Mouse (Mus musculus) stomach, embryonic 15.5 days (tissue): ENCODE data around the gene Shisa5. TPM values are rescaled to one million over a fixed set of nuclear protein-coding genes. Genes with fewer than 3 reads are reported as not detected.
A peak's percentile ranks its signal among the peaks of the same experiment; 100 is the strongest.

Source experiments
- ATAC-seq: fragments of 200-750 bp; cut with Nextera tagmentation; 2 replicates; pipeline ENCODE4 v1.8.0; 2017; ENCODE audit warnings: low read depth, moderate number of reproducible peaks, moderate TSS enrichment; ENCODE audit not compliant: insufficient read depth, low FRiP score
- H3K27ac ChIP-seq: fragments of 300-500 bp; sonication (generic); 2 replicates; pipeline ENCODE4 v1.5.1; 2015; ENCODE audit warnings: mild to moderate bottlenecking, inconsistent platforms
- H3K27me3 ChIP-seq: fragments of 300-500 bp; sonication (generic); replicated peaks from 2 replicates; pipeline ENCODE4 v1.6.1; 2015; ENCODE audit warnings: inconsistent platforms
- H3K36me3 ChIP-seq: fragments of 300-500 bp; sonication (generic); 2 replicates; pipeline ENCODE4 v1.6.1; 2015; ENCODE audit warnings: inconsistent platforms
- H3K4me1 ChIP-seq: fragments of 300-500 bp; sonication (generic); 2 replicates; pipeline ENCODE4 v1.6.1; 2015; ENCODE audit warnings: inconsistent platforms
- H3K4me2 ChIP-seq: fragments of 300-500 bp; sonication (generic); 2 replicates; pipeline ENCODE4 v1.6.1; 2015; ENCODE audit warnings: mild to moderate bottlenecking, inconsistent platforms
- H3K4me3 ChIP-seq: fragments of 300-500 bp; sonication (generic); replicated peaks from 2 replicates; pipeline ENCODE4 v1.5.1; 2015; ENCODE audit warnings: inconsistent platforms
- H3K9ac ChIP-seq: fragments of 300-500 bp; sonication (generic); 2 replicates; pipeline ENCODE4 v1.6.1; 2015; ENCODE audit warnings: inconsistent platforms
- H3K9me3 ChIP-seq: fragments of 300-500 bp; sonication (generic); 2 replicates; pipeline ENCODE4 v1.6.1; 2016; ENCODE audit warnings: inconsistent platforms
- WGBS: fragments of 180-500 bp; shearing (Covaris S2); methylation state at CpG from one replicate; pipeline ENCODE4 v1.1.7; 2015; 5-methylcytosine and 5-hydroxymethylcytosine counted together
- polyA plus RNA-seq: library from polyadenylated mRNA; unstranded; fragments of >200 nt; fragmentation: Nextera tagmentation; extraction: Ambion mirVana; gene quantifications from 2 replicates; pipeline ENCODE4 v1.2.1, GENCODE M21; 2015

The Shisa5 gene
- polyA plus RNA-seq, result 104 and 107 TPM in 2 replicates

DNA sequence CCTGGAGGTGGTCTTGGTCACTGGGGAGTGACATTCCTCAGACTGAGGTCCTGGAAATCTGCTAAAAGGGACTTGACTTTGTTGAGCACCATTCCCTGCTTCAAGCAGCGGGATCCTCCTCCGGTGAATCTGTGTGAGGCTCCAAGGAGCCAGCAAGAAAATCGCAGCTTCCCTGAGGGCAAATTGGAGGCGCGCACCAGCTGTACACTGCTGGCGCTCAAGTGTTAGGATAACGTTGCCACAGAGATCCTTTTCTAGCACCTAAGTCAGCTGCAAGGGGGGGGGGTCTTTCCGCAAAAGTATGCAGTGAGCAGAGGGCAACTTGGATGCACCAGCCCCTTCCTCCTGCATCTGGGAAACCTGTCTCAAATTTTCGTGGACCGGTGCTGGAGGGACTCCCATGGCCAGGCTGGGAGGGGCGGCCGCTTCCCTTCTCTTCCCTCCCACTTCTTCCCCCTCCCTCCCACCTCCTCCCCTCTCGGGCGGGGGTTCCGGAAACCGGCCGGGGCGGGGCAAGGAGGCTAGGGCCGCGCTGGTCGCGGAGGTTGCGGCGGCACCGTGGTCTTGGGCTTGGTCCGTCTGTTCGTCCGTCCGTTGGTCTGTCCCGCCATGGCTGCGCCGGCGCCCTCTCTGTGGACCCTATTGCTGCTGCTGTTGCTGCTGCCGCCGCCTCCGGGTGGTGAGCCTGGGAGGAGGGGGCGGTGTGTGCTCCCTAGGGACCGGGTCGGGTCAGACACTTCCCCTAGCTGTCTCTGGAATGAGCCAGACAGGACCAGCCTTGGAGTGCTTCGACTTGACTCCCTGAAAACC is at the start of gene Shisa5:
Gene Shisa5, plus strand, starts transcription at position 480 of the 810 bp plus-strand sequence.
- Histone ChIP-seq H3K9me3 (no peaks in the 10 kb centered on the region), H3K4me1 (peaks cover 27% of the 10 kb centered on the region), H3K27ac (peak within 1 kb of the TSS; percentile 86), H3K36me3 (no peaks in the 10 kb centered on the region), H3K9ac (peak within 1 kb of the TSS; percentile 80), H3K4me2 (peak within 1 kb of the TSS; percentile 78), H3K27me3 (no peaks in the 10 kb centered on the region), H3K4me3 (peak within 1 kb of the TSS; percentile 75)
- WGBS, result under 1% methylated on average over 29 of the region's 40 CpGs
- peak; percentile 84 for ATAC-seq

DNA sequence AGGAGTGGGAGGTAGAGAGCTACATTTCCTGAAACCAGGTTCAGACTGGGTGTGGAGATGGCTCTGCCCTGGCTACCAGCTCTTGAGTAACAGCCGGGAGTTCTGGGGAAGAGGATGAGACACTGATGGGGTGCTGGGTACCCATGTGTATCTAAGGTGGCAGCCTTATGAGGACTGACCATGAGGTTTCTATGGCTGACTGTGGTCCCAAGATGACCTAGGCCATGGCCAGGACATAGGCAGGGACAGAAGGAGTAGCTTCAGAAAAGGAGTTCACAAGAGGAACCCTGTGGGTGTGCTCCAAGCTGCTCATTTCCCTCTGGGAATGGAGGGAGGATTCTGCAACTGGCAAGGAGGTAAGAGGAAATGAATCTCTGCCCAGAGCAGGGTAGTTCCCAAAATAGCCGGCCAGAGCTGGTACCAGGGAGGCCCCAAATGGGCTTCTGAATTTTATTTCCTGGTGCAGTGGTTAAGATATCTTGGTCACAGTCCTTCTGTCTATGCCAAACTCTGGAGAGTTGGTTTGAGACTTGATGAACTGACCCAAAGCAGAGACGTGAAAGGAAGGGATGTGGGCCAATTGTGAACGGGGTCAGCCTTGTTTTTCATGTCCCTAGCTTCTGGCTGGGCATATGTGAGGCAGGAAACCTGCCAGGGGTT is 48.4 kb upstream of the Shisa5 start:
- no peak overlapping the region for H3K4me2 ChIP-seq
- H3K27me3 ChIP-seq, result no peaks in the 10 kb centered on the region
- H3K9ac ChIP-seq, result no peak overlapping the region
- H3K36me3 ChIP-seq, result no peaks in the 10 kb centered on the region
- 70% methylated on average over 4 of the region's 4 CpGs for WGBS
- H3K4me3 ChIP-seq, result no peak overlapping the region
- peak overlapping the region; percentile 92; the same call in 1 of the 2 replicates for H3K27ac ChIP-seq
- ATAC-seq, result no peak
- no peaks in the 10 kb centered on the region for H3K9me3 ChIP-seq
- peaks cover 33% of the 10 kb centered on the region for H3K4me1 ChIP-seq

- H3K4me2 ChIP-seq, result no peak overlapping the region
- no peaks in the 10 kb centered on the region for H3K9me3 ChIP-seq
- H3K27ac ChIP-seq, result peak overlapping the region; percentile 92
- WGBS, result 72% methylated on average over 7 of the region's 7 CpGs
- no peak for ATAC-seq
- H3K4me1 ChIP-seq, result peaks cover 33% of the 10 kb centered on the region
- H3K9ac ChIP-seq, result no peak overlapping the region
- H3K4me3 ChIP-seq, result no peak overlapping the region
- H3K27me3 ChIP-seq, result no peaks in the 10 kb centered on the region
- no peaks in the 10 kb centered on the region for H3K36me3 ChIP-seq
Measured at GRCm38 (mm10) chr9:108990462-108990820, 47.9 kb upstream of the Shisa5 start.

GRCm38 (mm10) chr9:108991428-108992084 is 46.8 kb upstream of the Shisa5 start, which contains the start of gene Pfkfb4:
TSS of gene Pfkfb4 (plus strand) at chr9:108991778.
- peak within 1 kb of the TSS; percentile 5; the same call in 1 of the 2 replicates for H3K9ac ChIP-seq
- H3K27me3 ChIP-seq, result no peaks in the 10 kb centered on the region
- no peaks in the 10 kb centered on the region for H3K9me3 ChIP-seq
- H3K36me3 ChIP-seq, result no peaks in the 10 kb centered on the region
- H3K4me3 ChIP-seq, result peak within 1 kb of the TSS; percentile 45
- H3K4me2 ChIP-seq, result peak within 1 kb of the TSS; percentile 83
- ATAC-seq, result peak; percentile 95
- H3K27ac ChIP-seq, result peak within 1 kb of the TSS; percentile 92
- peaks cover 33% of the 10 kb centered on the region for H3K4me1 ChIP-seq
- WGBS, result under 1% methylated on average over 31 of the region's 31 CpGs

- H3K4me2 ChIP-seq, result peak overlapping the region; percentile 83
- ATAC-seq, result 0 out of 2 replicates have a peak, but pooled peaks have one; percentile 1
- H3K27ac ChIP-seq, result no peak overlapping the region
- H3K9ac ChIP-seq, result no peak overlapping the region
- H3K9me3 ChIP-seq, result no peaks in the 10 kb centered on the region
- peak overlapping the region; percentile 45 for H3K4me3 ChIP-seq
- no peaks in the 10 kb centered on the region for H3K27me3 ChIP-seq
- peaks cover 33% of the 10 kb centered on the region for H3K4me1 ChIP-seq
- no peaks in the 10 kb centered on the region for H3K36me3 ChIP-seq
- WGBS, result 5% methylated on average over 18 of the region's 18 CpGs
Measured at GRCm38 (mm10) chr9:108992085-108992469, 46.3 kb upstream of the Shisa5 start.

GRCm38 (mm10) chr9:108992620-108993361 is 45.6 kb upstream of the Shisa5 start:
- WGBS, result 73% methylated on average over 9 of the region's 9 CpGs
- H3K4me1 ChIP-seq, result peaks cover 31% of the 10 kb centered on the region
- H3K27ac ChIP-seq, result no peak overlapping the region
- H3K36me3 ChIP-seq, result no peaks in the 10 kb centered on the region
- no peaks in the 10 kb centered on the region for H3K9me3 ChIP-seq
- H3K27me3 ChIP-seq, result no peaks in the 10 kb centered on the region
- no peak for ATAC-seq
- H3K9ac ChIP-seq, result no peak overlapping the region
- peak overlapping the region; percentile 83 for H3K4me2 ChIP-seq
- H3K4me3 ChIP-seq, result 0 out of 2 replicates have a peak overlapping the region, but pooled peaks have one; percentile 45

DNA sequence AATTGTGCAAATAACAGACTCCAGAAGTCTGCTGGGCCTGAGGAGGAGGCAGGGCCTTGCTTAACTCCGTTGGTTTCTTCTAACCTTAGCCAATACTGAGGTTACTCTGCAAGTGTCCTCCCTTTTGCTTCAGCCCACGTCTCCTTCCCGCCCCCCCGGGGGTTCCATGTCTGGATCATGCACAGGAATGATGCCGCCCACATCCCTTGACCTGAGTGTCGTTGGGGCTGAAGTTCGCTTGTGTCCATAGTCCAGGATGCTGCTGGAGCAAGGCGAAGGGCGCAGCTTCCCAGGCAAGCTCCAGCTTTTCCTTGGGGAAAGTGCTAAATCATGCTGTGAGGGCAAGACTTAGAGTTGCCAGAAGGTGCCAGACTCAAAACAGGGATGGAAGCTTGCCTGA is 42.0 kb upstream of the Shisa5 start:
- WGBS, result 67% methylated on average over 9 of the region's 9 CpGs
- H3K4me2 ChIP-seq, result no peak overlapping the region
- no peak overlapping the region for H3K9ac ChIP-seq

GRCm38 (mm10) chr9:108998287-108999166 is 39.8 kb upstream of the Shisa5 start:
- no peak for ATAC-seq
- Histone ChIP-seq H3K36me3 (no peaks in the 10 kb centered on the region), H3K4me3 (no peak overlapping the region), H3K27ac (no peak overlapping the region), H3K4me1 (no peaks in the 10 kb centered on the region), H3K4me2 (no peak overlapping the region), H3K9ac (no peak overlapping the region), H3K27me3 (no peaks in the 10 kb centered on the region), H3K9me3 (no peaks in the 10 kb centered on the region)
- 79% methylated on average over 19 of the region's 19 CpGs for WGBS

More for the DNA sequence above, 42.0 kb upstream of the Shisa5 start:
- Histone ChIP-seq H3K4me3 (no peak overlapping the region), H3K27me3 (no peaks in the 10 kb centered on the region), H3K4me1 (peaks cover 5% of the 10 kb centered on the region; the same call in 1 of the 2 replicates), H3K36me3 (no peaks in the 10 kb centered on the region), H3K27ac (no peak overlapping the region), H3K9me3 (no peaks in the 10 kb centered on the region)
- no peak for ATAC-seq

DNA sequence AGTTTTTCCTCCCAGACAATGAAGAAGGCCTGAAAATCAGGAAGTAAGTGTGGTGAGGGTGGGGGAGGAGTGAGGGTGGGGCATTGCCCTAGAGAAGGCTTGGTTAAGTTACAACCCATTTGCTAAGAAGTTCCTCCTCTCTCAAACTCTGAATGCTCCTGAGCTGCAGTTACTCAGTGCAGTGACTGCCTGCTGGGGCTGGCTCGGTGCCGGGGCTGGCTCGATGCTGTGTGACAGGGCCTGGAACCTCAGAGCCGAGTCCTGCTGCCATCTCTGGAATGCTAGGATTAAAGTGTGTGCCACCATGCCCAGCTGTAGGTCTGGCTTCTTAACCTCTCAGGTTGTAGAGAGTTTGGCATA is 39.2 kb upstream of the Shisa5 start:
- ATAC-seq, result no peak
- H3K27ac ChIP-seq, result no peak overlapping the region
- no peak overlapping the region for H3K9ac ChIP-seq
- no peak overlapping the region for H3K4me2 ChIP-seq
- no peaks in the 10 kb centered on the region for H3K36me3 ChIP-seq
- H3K4me1 ChIP-seq, result no peaks in the 10 kb centered on the region
- 71% methylated on average over 4 of the region's 4 CpGs for WGBS
- no peak overlapping the region for H3K4me3 ChIP-seq
- H3K27me3 ChIP-seq, result no peaks in the 10 kb centered on the region
- H3K9me3 ChIP-seq, result no peaks in the 10 kb centered on the region

DNA sequence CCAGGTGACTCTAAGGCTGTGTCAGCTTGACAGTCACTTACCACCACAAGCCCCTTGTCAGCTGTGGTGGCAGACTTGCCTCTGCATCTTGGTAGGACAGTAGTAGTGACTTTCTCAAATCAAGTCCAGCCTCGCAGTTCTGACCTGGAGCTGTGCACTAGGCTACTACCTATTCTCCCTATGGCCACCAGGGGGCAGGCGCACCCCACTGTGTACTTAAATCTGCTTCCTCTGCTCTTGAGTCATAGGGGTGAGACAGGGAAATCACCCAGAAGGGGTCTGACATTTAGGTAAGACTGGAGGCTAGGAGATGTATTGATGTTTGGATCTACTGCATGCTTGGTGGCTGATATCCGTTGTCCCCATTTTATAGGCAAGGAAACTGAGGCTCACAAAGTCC is 37.6 kb upstream of the Shisa5 start:
- 5% methylated on average over 3 of the region's 3 CpGs for WGBS
- H3K9me3 ChIP-seq, result no peaks in the 10 kb centered on the region
- 0 out of 2 replicates have a peak, but pooled peaks have one; percentile 47 for ATAC-seq

More for the DNA sequence above, 37.6 kb upstream of the Shisa5 start:
- Histone ChIP-seq H3K27me3 (no peaks in the 10 kb centered on the region), H3K4me3 (no peak overlapping the region), H3K4me1 (no peaks in the 10 kb centered on the region), H3K36me3 (no peaks in the 10 kb centered on the region), H3K4me2 (no peak overlapping the region), H3K9ac (no peak overlapping the region), H3K27ac (no peak overlapping the region)
